Mouse (Mus musculus) heart, adult 18-20 months (tissue): Measurements from ENCODE around the gene Gm17651. TPM values are rescaled to one million over a fixed set of nuclear protein-coding genes. Genes with fewer than 3 reads are reported as not detected.

Source experiments
- DNase-seq, 2 experiments: peaks; one replicate each; pipeline ENCODE4 v3.0.0; 2021 to 2022; ENCODE audit warnings: mixed read lengths in 1 of 2
- microRNA-seq, 2 experiments: library from miRNA; unstranded; fragments of <30 nt; microRNA quantifications; one replicate each; pipeline ENCODE4 v1.2.0; 2022
- total RNA-seq, 2 experiments: library from RNA; stranded (reverse); gene quantifications; 2 replicates each; pipeline ENCODE4 v1.2.3; 2021

Gene Gm17651
- total RNA-seq, 2 experiments from 2014 or later, result not detected

- no peak for DNase-seq
Measured at GRCm38 (mm10) chr3:97629941-97630340, 44.6 kb downstream of the Gm17651 start.

- DNase-seq, result peak; percentile 89 to 91
Measured at GRCm38 (mm10) chr3:97628391-97629001, 46.0 kb downstream of the Gm17651 start, which contains the start of gene Fmo5. Gene Fmo5, plus strand, starts transcription at chr3:97628804.

GRCm38 (mm10) chr3:97627893-97628292 is 46.6 kb downstream of the Gm17651 start:
- no peak for DNase-seq

- DNase-seq, result no peak
Measured at GRCm38 (mm10) chr3:97624611-97625010, 49.9 kb downstream of the Gm17651 start.

Small RNA genes lying within 50 kb of the gene (microRNA-seq; reads per million reads assigned to microRNA genes)
- gene Mir7225, result 0 reads per million in 2 experiments

Other genes starting within 250 kb of the Gm17651 start
- 10 to 100 TPM; 11.1 to 11.6 TPM for gene Chd1l, start 64.5 kb downstream of the Gm17651 start, total RNA-seq
- 10 to 100 TPM; 12.6 to 16.0 TPM for gene Fmo5, start 45.9 kb downstream of the Gm17651 start, total RNA-seq
- gene Prkab2, start 16.5 kb downstream of the Gm17651 start, total RNA-seq, result 10 to 100 TPM; 25.5 to 33.5 TPM
- gene Pde4dip, start 214.0 kb upstream of the Gm17651 start, total RNA-seq, result 1,000 to 10,000 TPM; 1,617 to 1,852 TPM
- 10 to 100 TPM; 49.2 to 52.3 TPM for gene Sec22b, start 226.5 kb upstream of the Gm17651 start, total RNA-seq